Mouse (Mus musculus) lung, adult 2 months (tissue): ENCODE data around the gene Pik3r4.

Experiments used
- CTCF ChIP-seq: fragments of 200-500 bp; IDR thresholded peaks from 2 replicates; pipeline ENCODE4 v1.5.1; 2011; ENCODE audit warnings: mild to moderate bottlenecking, low read length, control low read depth; ENCODE audit not compliant: insufficient read depth
- POLR2A ChIP-seq: fragments of 200-500 bp; IDR thresholded peaks from 2 replicates; pipeline ENCODE4 v1.6.1; 2011; ENCODE audit warnings: low read depth, mild to moderate bottlenecking, control low read depth, low read length, borderline replicate concordance; ENCODE audit errors: extremely low read depth

GRCm38 (mm10) chr9:105700702-105701101 is 57.9 kb downstream of the Pik3r4 start:
- no peak for TF ChIP-seq CTCF
- no peak for TF ChIP-seq POLR2A
